Mouse (Mus musculus) heart, embryonic 16.5 days (tissue): Measurements from ENCODE around the gene Yae1d1. TPM values are rescaled to one million over a fixed set of nuclear protein-coding genes. Genes with fewer than 3 reads are reported as not detected.

ENCODE experiments used
- ATAC-seq: fragments of 200-750 bp; cut with Nextera tagmentation; replicated peaks from 2 replicates; pipeline ENCODE4 v1.8.0; 2017; ENCODE audit warnings: moderate number of reproducible peaks; ENCODE audit not compliant: insufficient read depth, low FRiP score; ENCODE audit errors: extremely low read depth
- H3K27ac ChIP-seq: fragments of 300-500 bp; sonication (generic); 2 replicates; pipeline ENCODE4 v1.5.1; 2014; ENCODE audit warnings: mild to moderate bottlenecking, low read length, control low read depth, moderate library complexity
- H3K27me3 ChIP-seq: fragments of 300-500 bp; sonication (generic); 2 replicates; pipeline ENCODE4 v1.6.1; 2014; ENCODE audit warnings: low read length, mixed read lengths; ENCODE audit not compliant: control insufficient read depth, insufficient read depth
- H3K36me3 ChIP-seq: fragments of 300-500 bp; sonication (generic); 2 replicates; pipeline ENCODE4 v1.6.1; 2014; ENCODE audit not compliant: control insufficient read depth, insufficient read depth
- H3K4me1 ChIP-seq: fragments of 300-500 bp; sonication (generic); 2 replicates; pipeline ENCODE4 v1.6.1; 2014; ENCODE audit warnings: low read length, mixed read lengths; ENCODE audit not compliant: control insufficient read depth, insufficient read depth
- H3K4me2 ChIP-seq: fragments of 300-500 bp; sonication (generic); 2 replicates; pipeline ENCODE4 v1.6.1; 2014; ENCODE audit warnings: low read depth, mild to moderate bottlenecking, control low read depth, low read length
- H3K4me3 ChIP-seq: fragments of 300-500 bp; sonication (generic); 2 replicates; pipeline ENCODE4 v1.5.1; 2014; ENCODE audit warnings: mild to moderate bottlenecking, control low read depth, low read length
- H3K9ac ChIP-seq: fragments of 300-500 bp; sonication (generic); 2 replicates; pipeline ENCODE4 v1.6.1; 2014; ENCODE audit warnings: low read length, control low read depth
- H3K9me3 ChIP-seq: fragments of 300-500 bp; sonication (generic); replicated peaks from 2 replicates; pipeline ENCODE4 v1.6.1; 2016; ENCODE audit warnings: low read length; ENCODE audit not compliant: control insufficient read depth
- WGBS: fragments of 180-500 bp; shearing (Covaris S2); extraction: QIAGEN DNeasy Blood & Tissue Kit; methylation state at CpG from one replicate; pipeline ENCODE4 v1.1.7; 2014; 5-methylcytosine and 5-hydroxymethylcytosine counted together
- polyA plus RNA-seq: library from polyadenylated mRNA; unstranded; fragments of >200 nt; fragmentation: Nextera tagmentation; extraction: Ambion mirVana; gene quantifications from 2 replicates; pipeline ENCODE4 v1.2.1, GENCODE M21; 2015

Yae1d1 gene
- polyA plus RNA-seq, 1 experiment from 2014 or later: 72.4 TPM

- Histone ChIP-seq H3K36me3 (no peaks in the 10 kb centered on the region), H3K4me3 (peak overlapping the region; percentile 93), H3K4me1 (peaks cover 16% of the 10 kb centered on the region), H3K27me3 (no peaks in the 10 kb centered on the region), H3K9me3 (no peaks in the 10 kb centered on the region), H3K27ac (peak overlapping the region; percentile 93), H3K9ac (peak overlapping the region; percentile 94), H3K4me2 (peak overlapping the region; percentile 76)
- peak; percentile 80 for ATAC-seq
- under 1% methylated on average over 62 of the region's 70 CpGs for WGBS
Measured at GRCm38 (mm10) chr13:17943306-17944077, 49.7 kb downstream of the Yae1d1 start.

- H3K36me3 ChIP-seq: no peaks in the 10 kb centered on the region
- H3K4me2 ChIP-seq: no peak overlapping the region
- 61% methylated on average over 6 of the region's 6 CpGs for WGBS
- no peak overlapping the region for H3K9ac ChIP-seq
- H3K4me1 ChIP-seq: peaks cover 16% of the 10 kb centered on the region
- no peak for ATAC-seq
- no peaks in the 10 kb centered on the region for H3K27me3 ChIP-seq
- H3K4me3 ChIP-seq: no peak overlapping the region
- no peak overlapping the region for H3K27ac ChIP-seq
- no peaks in the 10 kb centered on the region for H3K9me3 ChIP-seq
Measured at GRCm38 (mm10) chr13:17942338-17942737, 50.8 kb downstream of the Yae1d1 start.

Other genes starting within 250 kb of the Yae1d1 start
- 10.0 and 10.9 TPM in 2 replicates for gene Cdk13, start 188.3 kb downstream of the Yae1d1 start, polyA plus RNA-seq
- 83.8 and 86.0 TPM in 2 replicates for gene Rala, start 49.1 kb downstream of the Yae1d1 start, polyA plus RNA-seq